Mouse (Mus musculus) ovary, postnatal 36 days (tissue): ENCODE results near the gene Gm3002.
"Not testable (repeated sequence)": the region's sequence is repeated elsewhere in the genome, so short reads cannot be mapped to it uniquely, and the experiment has no call there.

Experiments used
- DNase-seq: peaks from one replicate; pipeline ENCODE4 v3.0.0; 2022; ENCODE audit warnings: low spot score, mixed read lengths

The Gm3002 gene

GRCm38 (mm10) chr14:3809774-3810173 is at the start of gene Gm3002:
TSS of gene Gm3002 (plus strand) at chr14:3810074.
- not testable (repeated sequence) for DNase-seq

- DNase-seq: not testable (repeated sequence)
Measured at GRCm38 (mm10) chr14:3845945-3846344, 36.1 kb downstream of the Gm3002 start, which contains the start of gene Gm3033. TSS of gene Gm3033 (plus strand) at chr14:3846245.

GRCm38 (mm10) chr14:3883872-3884271 is 74.0 kb downstream of the Gm3002 start, which contains the start of gene Gm2916:
TSS of gene Gm2916 (plus strand) at chr14:3884172.
- DNase-seq: not testable (repeated sequence)

GRCm38 (mm10) chr14:3931456-3931855 is 121.6 kb downstream of the Gm3002 start, which contains the start of gene Gm3029:
TSS of gene Gm3029 (plus strand) at chr14:3931756.
- not testable (repeated sequence) for DNase-seq

GRCm38 (mm10) chr14:3963247-3963646 is 153.4 kb downstream of the Gm3002 start, which contains the start of gene Gm3095:
TSS of gene Gm3095 (plus strand) at chr14:3963547.
- not testable (repeated sequence) for DNase-seq

- DNase-seq: not testable (repeated sequence)
Measured at GRCm38 (mm10) chr14:3998094-3998493, 188.2 kb downstream of the Gm3002 start, which contains the start of gene Gm3099. TSS of gene Gm3099 (plus strand) at chr14:3998394.
